Mouse (Mus musculus) left cerebral cortex, adult 18-20 months (tissue): ENCODE data around the gene Mettl25. TPM values are rescaled to one million over a fixed set of nuclear protein-coding genes. Genes with fewer than 3 reads are reported as not detected.
A peak's percentile ranks its signal among the peaks of the same experiment; 100 is the strongest.

Source experiments
- DNase-seq, 2 experiments: peaks; one replicate each; pipeline ENCODE4 v3.0.0; 2021 to 2022; ENCODE audit warnings: low spot score in 2 of 2, mixed read lengths in 1 of 2
- total RNA-seq, 2 experiments: library from RNA; stranded (reverse); gene quantifications; 2 replicates each; pipeline ENCODE4 v1.2.3; 2021

Mettl25 gene
- total RNA-seq, 2 experiments from 2014 or later = 7.8 to 9.3 TPM

DNA sequence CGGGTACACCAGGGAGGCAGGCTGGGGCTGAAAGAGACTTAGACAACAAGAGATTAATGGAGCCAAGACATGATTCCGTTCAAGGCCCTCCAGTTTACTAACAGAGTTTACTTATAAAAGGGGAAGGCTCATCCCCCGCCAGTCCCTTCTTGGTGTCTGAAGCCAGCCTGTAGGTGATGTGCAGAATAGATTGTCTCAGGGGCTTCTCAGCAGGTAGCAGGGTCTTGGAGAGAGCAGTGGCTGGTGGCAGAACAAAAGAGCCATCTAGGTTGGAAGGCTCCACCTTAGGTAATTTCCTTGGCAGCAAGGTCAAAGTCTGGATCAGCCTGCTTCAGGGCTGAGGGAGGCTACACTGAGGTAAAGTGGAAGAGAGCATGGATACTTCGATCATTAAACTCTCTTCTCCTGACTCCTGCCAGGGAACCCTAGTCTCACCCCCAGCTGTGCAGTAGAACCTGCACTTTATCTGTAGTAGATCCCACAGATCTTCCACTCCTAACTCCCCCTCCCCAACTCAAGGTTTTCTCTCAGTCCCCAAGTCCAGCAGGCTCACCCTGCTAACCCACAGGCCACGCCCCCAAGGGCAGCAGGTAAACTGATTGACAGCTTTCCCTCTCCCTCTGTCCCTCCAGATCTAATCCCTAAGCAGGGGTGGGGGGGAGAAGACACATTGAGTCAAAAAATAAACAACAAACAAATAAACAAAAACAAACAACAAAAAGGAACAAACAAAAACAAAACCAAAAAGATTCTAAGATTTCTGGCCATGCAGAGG lies 87.2 kb downstream of the Mettl25 start:
- DNase-seq = no peak

DNA sequence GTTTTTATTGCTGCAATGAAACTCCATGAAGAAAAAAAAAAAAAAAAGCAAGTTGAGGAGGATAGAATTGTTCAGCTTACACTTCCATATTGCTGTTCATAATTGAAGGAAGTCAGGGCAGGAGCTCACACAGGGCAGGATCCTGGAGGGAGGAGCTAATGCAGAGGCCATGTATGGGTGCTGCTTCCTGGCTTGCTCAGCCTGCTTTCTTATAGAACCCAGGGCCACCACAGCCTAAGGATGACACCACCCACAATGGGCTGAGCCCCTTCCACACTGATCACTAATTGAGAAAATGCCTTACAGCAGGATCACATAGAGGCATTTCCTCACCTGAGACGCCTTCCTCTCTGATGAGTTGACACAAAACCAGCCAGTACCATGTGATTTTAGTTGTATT lies 95.2 kb downstream of the Mettl25 start:
- DNase-seq = no peak

DNA sequence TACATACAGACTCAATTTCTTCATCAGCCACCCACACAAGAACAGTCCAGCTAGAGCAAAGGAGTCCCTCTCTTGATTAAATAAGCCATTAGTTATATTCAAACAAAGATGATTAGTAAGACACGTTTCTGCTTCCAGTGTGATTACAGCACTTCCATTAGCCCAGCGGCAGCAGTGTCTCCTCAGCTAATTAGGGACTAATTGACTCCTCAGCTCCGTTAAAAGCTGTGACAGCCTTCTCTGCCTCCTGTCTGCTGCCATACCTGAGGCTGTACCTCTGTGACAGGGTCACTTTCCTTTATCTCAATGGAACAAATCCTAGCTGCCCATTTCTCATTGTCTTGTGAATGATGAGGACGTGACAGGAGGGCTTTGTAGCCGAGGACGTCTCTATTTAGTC lies 99.4 kb downstream of the Mettl25 start:
- no peak for DNase-seq

DNA sequence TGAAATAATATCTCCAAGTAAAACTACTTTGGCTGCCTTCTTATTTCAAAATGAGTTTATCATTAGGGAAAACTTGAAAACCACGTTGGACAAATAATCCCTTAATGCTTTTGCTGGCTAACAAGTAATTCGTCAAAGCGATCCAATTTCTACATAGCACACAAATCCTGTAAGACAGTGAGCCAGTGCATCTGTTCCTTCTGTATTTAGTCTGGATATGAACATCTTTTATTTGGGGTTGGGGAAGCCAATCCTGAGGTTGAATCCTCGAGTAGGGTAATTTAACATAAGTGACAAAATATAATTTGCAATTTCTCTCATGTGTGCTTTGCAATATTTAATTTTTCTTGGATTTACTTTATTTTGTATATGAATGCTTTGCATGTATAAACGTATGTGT lies 102.2 kb downstream of the Mettl25 start:
- DNase-seq = no peak

DNA sequence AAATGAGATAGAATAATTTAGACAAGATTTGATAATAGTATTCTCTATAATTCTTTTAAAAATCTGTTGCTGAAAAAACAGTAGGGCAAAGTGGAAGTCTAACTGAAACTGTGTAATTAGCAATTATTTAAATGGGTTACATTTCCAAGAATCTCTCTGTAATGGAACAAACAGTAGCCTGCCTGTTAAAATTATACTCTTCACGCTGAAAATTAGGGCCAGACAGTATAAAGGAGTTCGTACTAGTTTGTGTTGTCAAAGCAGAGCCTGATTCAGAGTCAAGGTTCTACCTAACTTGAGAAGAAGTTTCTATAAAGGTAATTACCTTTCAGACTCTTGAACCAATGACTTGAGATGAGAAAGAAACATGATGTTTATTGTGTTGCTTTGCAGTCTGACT lies 113.4 kb downstream of the Mettl25 start:
- DNase-seq = no peak

DNA sequence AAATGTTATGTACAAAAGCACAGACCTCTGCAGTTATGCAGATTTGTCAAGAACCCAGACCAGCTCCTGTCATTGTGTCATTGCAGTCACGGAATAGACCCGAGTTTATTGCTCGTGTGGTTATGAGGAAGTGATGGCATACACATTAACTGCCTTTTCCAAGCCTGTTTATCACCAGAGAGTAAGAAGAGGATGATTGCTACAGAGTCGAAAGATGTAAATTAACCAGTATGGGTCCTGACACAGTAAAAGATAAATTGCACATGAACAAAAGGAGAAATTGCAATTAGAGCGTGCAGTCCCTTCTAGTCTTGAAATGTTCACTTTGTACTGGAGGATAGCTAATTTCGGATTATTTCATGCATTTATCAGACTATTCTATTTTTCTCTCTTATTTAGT lies 113.8 kb downstream of the Mettl25 start:
- no peak for DNase-seq

DNA sequence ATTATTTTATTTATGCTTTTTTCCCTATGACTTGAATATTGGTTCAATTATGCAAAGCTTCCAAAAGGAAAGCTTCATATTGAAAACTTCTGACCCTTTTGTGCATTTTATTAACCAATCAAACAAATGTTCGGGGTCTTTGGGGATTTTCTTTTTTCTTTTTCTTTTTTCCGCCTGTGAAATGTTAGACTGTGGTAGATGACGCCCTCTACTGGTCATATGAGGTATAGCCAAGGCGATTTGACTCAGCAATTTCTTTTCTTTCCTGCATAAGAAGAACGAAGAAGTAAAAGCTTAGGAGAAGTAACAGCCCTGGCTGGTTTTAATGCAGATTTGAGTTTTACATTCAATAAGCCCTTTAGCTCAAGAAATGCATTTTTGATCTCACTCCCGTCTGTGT lies 126.3 kb downstream of the Mettl25 start:
- peak; percentile 3 to 13 for DNase-seq

DNA sequence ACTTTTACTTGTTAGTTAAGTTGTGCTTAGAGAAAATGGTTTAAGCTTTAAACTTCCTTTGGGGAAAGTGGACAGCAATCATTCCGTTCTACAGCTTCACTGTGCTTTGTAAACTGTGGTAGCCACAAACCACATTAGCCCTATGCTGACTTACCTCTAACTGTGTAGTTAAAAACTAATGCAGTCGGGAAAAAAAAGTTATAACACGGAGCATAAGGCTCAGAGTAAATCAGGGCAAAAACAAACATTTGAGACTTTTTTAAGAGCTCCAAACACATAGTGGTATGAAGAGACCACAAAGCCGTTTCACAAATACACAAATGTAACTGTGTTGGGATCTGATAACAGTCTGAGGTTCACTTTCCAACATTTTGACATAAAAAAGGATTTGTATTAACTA lies 126.8 kb downstream of the Mettl25 start:
- DNase-seq = no peak

DNA sequence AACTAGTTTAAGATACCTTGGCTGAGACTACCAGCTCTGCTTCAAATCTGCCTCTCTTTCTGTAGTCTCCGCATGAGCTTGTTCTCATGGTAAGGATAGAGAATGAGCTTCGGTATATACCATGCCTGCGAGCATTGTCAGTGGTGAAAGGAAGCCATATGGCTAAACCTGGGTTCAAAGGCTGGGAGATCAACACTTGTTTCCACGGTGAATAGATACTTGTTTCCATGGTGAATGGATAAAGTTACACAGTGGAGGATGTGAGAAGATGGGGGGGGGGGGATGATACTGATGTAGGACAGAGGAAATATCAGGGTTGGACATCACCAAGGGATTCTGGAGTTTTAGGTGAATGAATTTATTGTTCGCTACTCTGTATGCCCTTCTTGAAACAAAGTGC lies 128.0 kb downstream of the Mettl25 start:
- no peak for DNase-seq

Other genes with a start within 250 kb of the Mettl25 start
- 10 to 100 TPM; 17.6 to 18.8 TPM for gene Ccdc59, start 313 bp downstream of the Mettl25 start, total RNA-seq